Mouse (Mus musculus) spleen, postnatal 4 days (tissue): ENCODE data around the gene Aspscr1.

Experiments used
- DNase-seq, 2 experiments: peaks; one replicate each; pipeline ENCODE4 v3.0.0; 2022; ENCODE audit warnings: low spot score in 2 of 2

Aspscr1 gene

GRCm38 (mm10) chr11:120713580-120714518, 41.1 kb downstream of the Aspscr1 start, which contains the start of the genes Cenpx and Lrrc45:
Cenpx (minus strand) TSS chr11:120713738.
Lrrc45 (plus strand) TSS chr11:120713925.
- DNase-seq: peak; percentile 95 to 96

DNA sequence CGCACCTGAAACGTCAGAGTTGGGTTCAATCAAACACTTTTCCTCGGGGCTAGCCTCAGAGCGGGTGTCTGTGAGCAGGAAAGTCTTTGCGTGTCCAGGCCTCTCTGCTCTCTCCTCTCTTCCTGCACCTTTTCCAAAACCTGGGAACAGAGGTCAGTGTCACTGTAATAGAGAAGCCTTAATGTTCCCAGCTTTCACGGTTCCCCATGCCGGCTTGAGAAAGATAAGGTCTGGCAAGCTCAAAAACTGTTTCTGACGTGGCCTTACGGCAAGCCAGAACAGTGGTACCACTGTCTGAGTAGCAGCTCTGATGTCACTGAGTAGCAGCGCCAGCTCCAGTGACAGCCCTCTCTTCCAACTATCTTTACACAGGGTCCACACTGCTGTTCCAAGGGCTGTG, 41.8 kb downstream of the Aspscr1 start:
- no peak for DNase-seq

DNA sequence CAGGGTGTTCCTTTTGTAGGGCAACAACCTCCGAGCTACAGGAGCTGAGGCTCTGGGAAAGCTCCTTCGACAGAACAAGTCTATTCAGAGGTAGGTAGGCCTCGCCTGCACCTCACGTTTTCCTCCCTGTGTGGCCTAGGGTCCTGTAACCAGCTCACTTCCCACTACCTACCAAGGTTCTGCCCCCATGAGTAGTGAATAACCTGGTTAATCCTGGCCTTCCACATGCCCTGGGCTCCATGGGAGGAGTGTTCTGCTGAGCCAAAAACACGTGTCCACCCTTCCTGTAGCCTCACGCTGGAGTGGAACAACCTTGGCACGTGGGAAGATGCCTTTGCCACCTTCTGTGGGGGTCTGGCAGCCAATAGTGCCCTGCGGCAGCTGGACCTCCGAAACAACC, 42.4 kb downstream of the Aspscr1 start:
- no peak for DNase-seq

GRCm38 (mm10) chr11:120719242-120719641, 46.5 kb downstream of the Aspscr1 start:
- DNase-seq: no peak

- DNase-seq: no peak
Observed at GRCm38 (mm10) chr11:120719841-120720376, 47.1 kb downstream of the Aspscr1 start.

GRCm38 (mm10) chr11:120720450-120720849, 47.7 kb downstream of the Aspscr1 start:
- DNase-seq: peak; percentile 89 to 98

DNA sequence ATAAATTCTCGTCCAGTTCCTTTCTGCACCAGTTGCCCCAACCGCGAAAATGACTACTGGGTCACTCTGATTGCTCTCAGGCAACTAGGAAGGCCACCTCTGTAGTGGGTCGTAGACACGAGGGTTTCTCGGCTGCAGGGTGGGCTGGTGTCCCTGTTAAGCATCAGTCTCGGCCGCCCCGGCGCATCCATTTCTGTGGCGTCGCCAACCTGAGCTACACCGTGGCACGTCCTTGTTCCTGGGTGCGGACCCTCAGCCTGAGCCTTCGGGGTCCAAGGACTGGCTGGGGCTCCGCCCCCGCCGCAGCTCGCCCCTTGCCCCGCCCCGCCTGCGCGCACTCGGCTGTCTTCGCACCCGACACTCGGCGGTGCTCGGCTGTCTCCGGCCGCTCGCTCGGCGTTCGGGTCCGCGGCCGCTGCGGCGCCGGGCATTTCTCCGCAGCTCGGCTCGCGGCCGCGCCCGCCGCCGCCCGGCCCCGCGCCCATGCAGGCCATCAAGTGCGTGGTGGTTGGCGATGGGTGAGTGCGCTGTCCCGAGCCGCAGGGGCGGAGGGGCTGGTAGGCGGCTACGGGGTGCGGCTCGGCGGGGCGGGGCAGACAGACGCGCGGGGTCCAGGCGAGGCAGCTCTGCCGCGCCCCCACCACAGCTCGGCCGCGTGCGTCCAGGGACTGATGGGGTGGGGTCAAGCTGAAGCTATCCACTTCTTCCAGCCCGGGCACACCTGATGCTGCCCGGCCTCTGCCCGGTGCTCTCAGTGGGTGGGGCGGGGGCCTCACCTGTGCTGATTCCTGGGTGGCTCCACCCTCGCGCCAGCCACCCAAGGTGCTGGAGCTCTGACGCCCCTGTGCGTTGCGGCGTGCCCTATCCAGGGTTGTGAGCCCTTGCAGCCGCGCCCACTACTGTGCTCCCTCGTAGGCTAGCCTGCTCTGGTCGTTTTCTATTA, 48.6 kb downstream of the Aspscr1 start, which contains the start of gene Rac3:
TSS of gene Rac3 (plus strand) at position 347 of the 943 bp plus-strand sequence.
- DNase-seq: peak in 1 of 2 experiments; percentile 70

GRCm38 (mm10) chr11:120722067-120722630, 49.4 kb downstream of the Aspscr1 start:
- DNase-seq: no peak

DNA sequence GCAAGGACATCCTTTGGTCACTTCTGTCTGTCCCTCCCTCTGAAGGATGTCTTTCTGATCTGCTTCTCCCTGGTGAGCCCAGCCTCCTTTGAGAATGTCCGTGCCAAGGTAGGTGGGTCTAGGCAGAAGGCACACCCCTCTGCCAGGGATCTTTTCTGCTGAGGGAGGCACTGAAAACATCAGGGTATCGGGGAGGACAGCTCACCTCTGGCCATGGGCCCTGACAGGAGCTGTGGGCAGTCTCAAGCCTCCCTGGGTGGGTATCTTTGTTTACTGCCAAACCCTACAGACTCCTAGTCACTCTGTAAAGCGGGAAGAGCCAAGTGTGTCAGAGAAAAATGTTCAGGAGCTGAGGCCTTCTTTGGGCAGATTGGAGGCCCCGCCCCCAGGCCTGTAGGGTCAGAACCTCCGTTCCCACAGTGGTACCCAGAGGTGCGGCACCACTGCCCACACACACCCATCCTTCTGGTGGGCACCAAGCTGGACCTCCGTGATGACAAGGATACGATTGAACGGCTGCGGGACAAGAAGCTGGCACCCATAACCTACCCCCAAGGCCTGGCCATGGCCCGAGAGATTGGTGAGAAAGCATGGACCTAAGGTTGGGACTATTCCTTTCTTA, 50.1 kb downstream of the Aspscr1 start:
- peak in 1 of 2 experiments; percentile 63 for DNase-seq

- DNase-seq: peak in 1 of 2 experiments; percentile 56
Observed at GRCm38 (mm10) chr11:120723509-120723908, 50.7 kb downstream of the Aspscr1 start.

DNA sequence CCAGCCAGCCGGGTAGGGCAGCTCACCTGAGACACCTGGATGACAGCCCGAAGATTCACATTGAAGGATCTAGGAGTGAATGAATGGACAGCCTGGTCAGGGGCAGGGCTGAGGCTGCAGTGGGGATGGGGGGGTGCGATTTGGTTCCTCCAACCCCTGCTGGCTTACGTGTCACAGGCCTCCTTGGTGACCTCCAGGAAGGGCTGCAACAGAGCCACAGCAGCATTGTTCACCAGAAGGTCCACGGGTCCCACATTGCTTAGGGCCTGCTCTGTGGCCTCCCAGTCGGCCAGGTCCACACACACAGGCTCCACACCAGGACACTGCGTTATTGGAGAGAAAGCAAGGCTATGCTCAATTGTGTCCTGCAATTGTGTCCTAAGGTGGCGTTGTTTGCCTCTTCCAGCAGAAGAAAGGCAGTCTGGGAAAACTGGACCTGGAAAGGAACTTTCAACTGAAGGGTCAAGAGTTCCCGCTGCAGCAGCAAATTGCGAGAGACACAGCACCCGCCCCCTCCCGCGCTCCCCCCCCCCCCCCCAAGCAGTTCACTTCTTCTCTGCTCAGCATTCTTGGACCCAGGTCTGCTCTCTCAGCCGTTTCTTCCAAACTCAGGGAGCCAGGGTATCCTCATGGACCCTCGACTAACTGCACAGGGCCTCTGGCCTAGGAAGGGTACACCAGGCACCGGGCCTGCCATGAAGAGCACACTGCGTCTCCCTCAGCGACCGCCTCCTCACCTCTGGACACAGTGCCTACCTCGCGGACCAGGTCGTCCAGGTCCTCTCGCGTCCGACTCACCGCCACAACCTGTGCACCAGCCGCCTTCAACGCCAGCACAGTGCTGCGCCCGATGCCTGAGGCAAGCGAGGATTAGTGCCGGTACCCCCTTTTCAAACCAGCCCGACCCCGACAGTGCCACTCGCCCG, 53.7 kb downstream of the Aspscr1 start:
- DNase-seq: no peak

GRCm38 (mm10) chr11:120727169-120727527, 54.4 kb downstream of the Aspscr1 start, which contains the start of gene Dcxr:
Dcxr (minus strand) TSS chr11:120727281.
- DNase-seq: peak; percentile 77 to 81

DNA sequence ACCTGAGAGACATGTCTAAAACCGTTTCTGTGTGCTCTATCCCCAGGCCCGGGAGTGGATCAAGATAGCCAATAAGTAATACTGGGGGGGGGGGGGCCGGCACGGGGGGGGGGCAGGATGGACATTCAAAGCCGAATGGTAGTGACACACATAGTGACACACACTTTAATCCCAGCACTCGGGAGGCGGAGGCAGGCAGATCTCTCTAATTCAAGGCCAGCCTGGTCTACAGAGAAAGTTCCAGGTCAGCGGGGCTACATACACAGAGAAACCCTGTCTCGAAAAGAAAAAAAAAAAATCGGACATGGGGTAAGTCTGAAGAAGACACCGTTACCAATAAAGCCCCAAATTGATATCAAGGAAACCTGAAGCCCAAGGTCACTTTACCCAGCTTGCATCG, 54.8 kb downstream of the Aspscr1 start:
- no peak for DNase-seq

- DNase-seq: no peak
Observed at GRCm38 (mm10) chr11:120728530-120729240, 55.9 kb downstream of the Aspscr1 start.

DNA sequence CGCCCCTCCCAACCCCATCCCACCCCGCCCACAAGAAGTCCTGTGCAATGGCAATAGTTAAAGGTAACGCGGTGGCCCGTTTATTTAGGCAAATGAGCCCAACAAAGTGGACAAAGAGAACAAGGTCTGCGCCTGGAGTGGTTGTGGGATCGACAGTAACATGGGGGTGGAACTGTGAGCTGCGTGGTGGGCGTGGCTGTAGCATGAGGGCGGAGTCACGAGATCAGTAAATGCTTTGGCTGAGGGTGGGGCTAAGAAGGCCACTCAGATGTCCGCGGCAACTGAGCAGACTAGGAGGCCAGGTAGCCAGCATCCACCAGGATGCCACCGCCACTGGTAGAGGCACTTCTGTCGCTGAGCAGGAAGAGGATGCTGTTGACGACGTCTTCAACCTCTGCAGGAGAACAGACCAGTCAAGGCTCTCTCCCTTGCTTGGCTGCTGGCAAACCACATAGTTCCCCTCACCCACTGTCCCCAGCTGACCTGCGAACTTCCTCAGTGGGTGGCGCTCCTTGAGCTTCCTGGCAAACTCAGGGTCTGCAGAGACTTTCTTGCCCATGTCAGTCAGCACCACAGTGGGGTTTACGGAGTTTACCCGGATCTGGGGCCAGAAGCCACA, 56.8 kb downstream of the Aspscr1 start:
- peak in 1 of 2 experiments; percentile 47 for DNase-seq

- peak in 1 of 2 experiments; percentile 57 for DNase-seq
Observed at GRCm38 (mm10) chr11:120730331-120730870, 57.6 kb downstream of the Aspscr1 start.

GRCm38 (mm10) chr11:120731395-120731794, 58.6 kb downstream of the Aspscr1 start:
- DNase-seq: peak in 1 of 2 experiments; percentile 44
